Mouse (Mus musculus): ENCODE measurements around the gene Dnah14. TPM values are rescaled to one million over a fixed set of nuclear protein-coding genes. Genes with fewer than 3 reads are reported as not detected.
A peak's percentile ranks its signal among the peaks of the same experiment; 100 is the strongest.

Dnah14 gene
- total RNA-seq, 2 experiments from 2014 or later = not detected

DNA sequence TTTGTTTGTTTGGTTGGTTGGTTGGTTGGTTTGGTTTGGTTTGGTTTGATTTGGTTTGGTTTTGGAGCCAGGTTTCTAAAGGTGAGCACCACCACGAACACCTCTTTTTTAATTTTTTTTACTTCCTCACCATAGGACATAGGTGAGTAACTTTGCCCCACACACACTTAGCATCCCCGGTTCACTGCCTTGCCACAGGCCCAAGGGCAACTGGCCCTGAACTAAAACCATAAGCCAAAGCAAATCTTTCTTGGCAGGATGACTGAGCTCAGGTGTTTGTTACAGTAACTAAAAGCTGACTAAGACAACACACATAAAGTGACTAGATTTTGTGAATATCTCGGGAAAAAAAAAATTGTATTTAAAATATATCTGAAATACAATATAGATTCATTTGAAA lies 271.0 kb downstream of the Dnah14 start:
- DNase-seq = no peak
- intact Hi-C loops (cut with DNase I) = no loop called here

DNA sequence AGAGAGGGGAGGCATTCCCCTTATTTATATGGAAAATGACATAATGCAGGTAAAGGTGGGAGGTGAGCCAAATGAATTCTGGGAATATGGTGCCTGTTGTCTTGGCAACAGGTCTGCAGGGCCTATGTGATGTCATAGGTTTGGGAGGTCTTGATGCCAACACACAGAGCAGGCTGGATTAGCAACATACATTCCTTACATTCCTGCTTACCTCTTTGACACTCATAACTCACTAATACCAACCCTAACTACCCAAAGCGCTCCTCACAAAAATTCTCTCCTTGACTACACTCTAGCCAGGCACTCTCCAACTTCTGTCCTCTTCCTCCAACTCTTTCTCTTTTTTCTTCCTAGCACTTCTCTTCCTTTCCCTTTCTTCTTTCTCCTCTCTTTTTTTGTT lies 271.9 kb downstream of the Dnah14 start:
- intact Hi-C loops (cut with DNase I) = no loop called here
- no peak for DNase-seq

DNA sequence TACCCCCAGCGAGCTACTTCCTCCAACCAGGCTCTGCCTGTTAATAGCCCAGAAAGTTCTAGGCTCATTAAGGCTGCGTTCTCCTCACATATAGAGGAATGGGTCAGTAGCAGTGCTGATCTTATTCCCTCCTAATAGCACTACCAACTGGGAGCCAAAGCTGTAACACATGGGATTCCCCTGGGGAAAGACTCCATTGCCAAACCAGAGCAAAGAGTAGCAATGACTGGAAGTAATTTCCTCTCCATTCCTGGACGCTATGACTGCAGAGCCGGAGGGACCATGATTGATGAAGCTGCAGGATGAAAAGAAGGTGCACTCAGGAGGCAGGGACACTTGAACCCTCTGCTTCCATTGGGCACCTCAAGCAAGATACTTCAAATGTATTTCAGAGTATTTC lies 274.1 kb downstream of the Dnah14 start:
- peak in 1 of 2 experiments; percentile 17 for DNase-seq
- intact Hi-C loops (cut with DNase I) = no loop called here

- intact Hi-C loops (cut with DNase I) = no loop called here
- peak; percentile 77 to 80 for DNase-seq
These were observed 275.4 kb downstream of the Dnah14 start for GRCm38 (mm10) chr1:181851521-181852310.

- DNase-seq = peak in 1 of 2 experiments; percentile 39
- intact Hi-C loops (cut with DNase I) = no loop called here
These were observed 276.1 kb downstream of the Dnah14 start for GRCm38 (mm10) chr1:181852466-181852865.

- intact Hi-C loops (cut with DNase I) = no loop called here
- peak; percentile 53 to 60 for DNase-seq
These were observed 276.9 kb downstream of the Dnah14 start for GRCm38 (mm10) chr1:181853081-181853736.

GRCm38 (mm10) chr1:181854829-181855228 lies 278.5 kb downstream of the Dnah14 start:
- intact Hi-C loops (cut with DNase I) = no loop called here
- no peak for DNase-seq

DNA sequence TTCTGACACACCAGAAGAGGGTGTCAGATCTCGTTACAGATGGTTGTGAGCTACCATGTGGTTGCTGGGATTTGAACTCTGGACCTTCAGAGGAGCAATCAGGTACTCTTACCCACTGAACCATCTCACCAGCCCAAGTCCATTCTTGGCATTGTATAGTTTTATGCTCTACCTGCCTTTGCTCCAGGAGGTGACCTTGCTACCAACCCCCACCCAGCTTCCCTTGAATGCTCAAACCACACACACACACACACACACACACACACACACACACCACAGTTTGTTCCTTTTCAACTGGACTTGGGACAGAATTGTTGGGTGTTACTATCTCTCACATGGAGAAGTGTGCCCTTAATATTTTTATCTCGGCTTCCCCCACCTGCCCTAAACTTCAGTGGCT lies 280.0 kb downstream of the Dnah14 start:
- intact Hi-C loops (cut with DNase I) = no loop called here
- no peak for DNase-seq

- intact Hi-C loops (cut with DNase I) = no loop called here
- DNase-seq = peak; percentile 80 to 82
These were observed 284.3 kb downstream of the Dnah14 start for GRCm38 (mm10) chr1:181860659-181861058.

DNA sequence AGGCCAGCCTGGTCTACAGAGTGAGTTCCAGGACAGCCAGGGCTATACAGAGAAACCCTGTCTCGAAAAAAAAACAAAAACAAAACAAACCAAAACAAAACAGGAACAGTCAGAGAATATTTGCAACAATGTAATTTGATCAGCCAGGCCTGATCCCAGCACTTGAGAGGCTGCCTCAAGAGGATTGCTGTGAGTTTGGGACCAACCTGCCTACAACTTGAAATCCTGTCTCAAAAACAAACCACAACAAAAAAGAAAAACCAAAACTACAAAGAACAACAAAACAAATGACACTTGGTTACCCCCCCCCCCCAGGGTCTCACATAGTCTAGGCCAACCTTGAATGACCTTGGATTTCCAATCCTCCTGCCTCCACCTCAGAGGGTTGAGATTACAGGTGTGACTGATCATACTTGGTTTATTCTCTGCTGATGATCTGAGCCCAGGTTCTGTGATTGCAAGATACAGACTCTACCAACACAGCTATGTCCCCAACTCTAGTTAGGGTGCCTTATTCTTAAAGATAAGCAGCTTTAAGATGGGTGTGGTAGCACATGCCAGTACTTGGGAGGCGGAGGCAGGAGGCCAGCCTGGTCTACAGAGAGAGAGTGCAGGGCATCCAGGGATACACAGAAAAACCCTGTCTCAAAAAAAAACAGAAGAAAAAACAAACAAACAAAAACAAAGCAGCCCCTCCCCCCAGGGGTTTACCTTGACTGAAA lies 285.0 kb downstream of the Dnah14 start:
- intact Hi-C loops (cut with DNase I) = no loop called here
- no peak for DNase-seq

- DNase-seq = no peak
- intact Hi-C loops (cut with DNase I) = no loop called here
These were observed 286.5 kb downstream of the Dnah14 start for GRCm38 (mm10) chr1:181862676-181863374.

- intact Hi-C loops (cut with DNase I) = no loop called here
- no peak for DNase-seq
These were observed 287.1 kb downstream of the Dnah14 start for GRCm38 (mm10) chr1:181863431-181863830.

Other genes with a start within 250 kb of the Dnah14 start
- gene Cnih3, start 223.9 kb upstream of the Dnah14 start, total RNA-seq (2021) = not detected
- gene Ccdc121, start 65.1 kb upstream of the Dnah14 start, total RNA-seq (2021) = not detected

Measured in heart, postnatal 10 days (tissue).